Mouse (Mus musculus): ENCODE results near the gene Zp2.

GRCm38 (mm10) chr7:120163581-120164251 is 18.6 kb upstream of the Zp2 start:
- no peak for TF ChIP-seq CTCF (IDR thresholded peaks at IDR 0.05; ENCODE audit: low read depth, low read length)
- no peak for TF ChIP-seq GATA2 (IDR thresholded peaks at IDR 0.05; ENCODE audit: borderline replicate concordance, low read depth, low read length)
- no peak for TF ChIP-seq TAL1 (conservative IDR thresholded peaks at IDR 0.05; ENCODE audit: low read depth, low read length)
- no peak for TF ChIP-seq POLR2AphosphoS5 (IDR thresholded peaks at IDR 0.05; ENCODE audit: insufficient replicate concordance, low read depth, low read length)

Data from G1E (cell line).